ENCODE assay signal across 8 mouse cellular contexts in the genomic region with DNA sequence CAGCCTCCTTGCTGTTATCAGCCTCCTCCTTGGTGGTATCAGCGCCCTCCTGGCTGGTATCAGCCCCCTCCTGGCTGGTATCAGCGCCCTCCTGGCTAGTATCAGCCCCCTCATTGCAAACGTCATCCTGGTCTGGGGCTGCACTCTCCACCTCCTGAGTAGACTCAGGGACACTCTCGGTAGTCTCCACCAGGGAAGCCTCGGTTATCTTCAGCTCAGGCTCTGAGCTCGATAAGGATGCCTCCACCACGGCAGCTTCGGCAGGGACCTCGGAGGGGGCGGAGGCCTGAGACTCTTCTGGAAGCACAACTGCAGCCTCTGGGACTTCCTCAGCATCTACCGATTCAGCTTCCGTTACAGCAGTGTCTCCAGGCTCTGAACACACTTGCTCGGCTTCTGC. TPM values are rescaled to one million over a fixed set of nuclear protein-coding genes. Genes with fewer than 3 reads are reported as not detected.
DNase-seq lines count a peak whose midpoint lies in the region; ATAC-seq and TF ChIP-seq lines count a peak whose summit lies in the region.

No protein-coding gene starts in this region.

- WGBS in spleen, adult 2 months = 7% methylated on average over 13 of the region's 13 CpGs
- 9% methylated on average over 13 of the region's 13 CpGs for WGBS in forebrain, embryonic 16.5 days
- 3% methylated on average over 13 of the region's 13 CpGs for WGBS in liver, embryonic 16.5 days (ENCODE audit: insufficient replicate concordance)
- 9% methylated on average over 13 of the region's 13 CpGs for WGBS in stomach, postnatal 0 days

- no peak for TF ChIP-seq POLR2A in spleen, adult 2 months (IDR thresholded peaks at IDR 0.05; ENCODE audit: low read depth, low read length)

- no peak for TF ChIP-seq CTCF in spleen, adult 2 months (IDR thresholded peaks at IDR 0.05; ENCODE audit: extremely low read depth, insufficient read depth, insufficient read length, insufficient replicate concordance)
- TF ChIP-seq CTCF in stomach, postnatal 0 days (IDR thresholded peaks at IDR 0.05; ENCODE audit: low read depth) = no peak

- peak overlapping the region; percentile 39; the same call in 1 of the 2 replicates for H3K9ac ChIP-seq in forebrain, embryonic 16.5 days (replicated peaks; ENCODE audit: low read depth, low read length)
- peak overlapping the region; percentile 42 for H3K9ac ChIP-seq in liver, embryonic 16.5 days (ENCODE audit: low read depth, low read length)
- H3K9ac ChIP-seq in stomach, postnatal 0 days (ENCODE audit: low read length) = no peak overlapping the region

- no peak for TF ChIP-seq EP300 in stomach, postnatal 0 days (optimal IDR thresholded peaks at IDR 0.05)

- ATAC-seq in forebrain, embryonic 16.5 days = no peak
- peak; percentile 98 for ATAC-seq in liver, embryonic 16.5 days (ENCODE audit: low read depth)
- ATAC-seq in stomach, postnatal 0 days (ENCODE audit: low FRiP score, low TSS enrichment) = no peak

- H3K9me3 ChIP-seq in forebrain, embryonic 16.5 days (ENCODE audit: control insufficient read depth, low read length) = no peaks in the 10 kb centered on the region
- H3K9me3 ChIP-seq in liver, embryonic 16.5 days (replicated peaks; ENCODE audit: control insufficient read depth, low read length) = no peaks in the 10 kb centered on the region
- no peaks in the 10 kb centered on the region for H3K9me3 ChIP-seq in stomach, postnatal 0 days (ENCODE audit: control insufficient read depth, low read length)

- peak overlapping the region; percentile 29 for H3K4me2 ChIP-seq in forebrain, embryonic 16.5 days (ENCODE audit: low read length)
- peak overlapping the region; percentile 66 for H3K4me2 ChIP-seq in liver, embryonic 16.5 days (ENCODE audit: low read depth, low read length)
- H3K4me2 ChIP-seq in stomach, postnatal 0 days (replicated peaks; ENCODE audit: low read depth) = peak overlapping the region; percentile 23

- DNase-seq in spleen, adult 2 months (ENCODE audit: low read depth in 1 of 2, low spot score in 2 of 2) = no peak
- no peak for DNase-seq in spleen, adult 12 weeks (ENCODE audit: low spot score)
- no peak for DNase-seq in stomach, postnatal 0 days (ENCODE audit: low spot score)
- DNase-seq in yolk sac, embryonic 10.5 days (ENCODE audit: low spot score) = no peak
- no peak for DNase-seq in frontal cortex, adult 2 months (ENCODE audit: extremely low spot score in 1 of 2, low spot score in 1 of 2)
- DNase-seq in lung, postnatal 4 days = no peak

- H3K27me3 ChIP-seq in spleen, adult 2 months (ENCODE audit: control insufficient read depth, insufficient read depth, low read length) = no peaks in the 10 kb centered on the region
- H3K27me3 ChIP-seq in forebrain, embryonic 16.5 days (replicated peaks; ENCODE audit: control insufficient read depth, insufficient read depth, low read length) = no peaks in the 10 kb centered on the region
- no peaks in the 10 kb centered on the region for H3K27me3 ChIP-seq in liver, embryonic 16.5 days (ENCODE audit: control insufficient read depth, insufficient read depth, low read depth, low read length)
- no peaks in the 10 kb centered on the region for H3K27me3 ChIP-seq in stomach, postnatal 0 days (ENCODE audit: control insufficient read depth, insufficient read depth, low read length)

- H3K27ac ChIP-seq in spleen, adult 2 months (ENCODE audit: insufficient read depth, low read length) = no peak overlapping the region
- H3K27ac ChIP-seq in forebrain, embryonic 16.5 days (ENCODE audit: low read length) = no peak overlapping the region
- H3K27ac ChIP-seq in liver, embryonic 16.5 days (ENCODE audit: low read length) = peak overlapping the region; percentile 49
- no peak overlapping the region for H3K27ac ChIP-seq in stomach, postnatal 0 days (replicated peaks)

- no peaks in the 10 kb centered on the region for H3K36me3 ChIP-seq in spleen, adult 2 months (ENCODE audit: control insufficient read depth, insufficient read depth, low read length)
- H3K36me3 ChIP-seq in forebrain, embryonic 16.5 days (ENCODE audit: control insufficient read depth, insufficient read depth) = no peaks in the 10 kb centered on the region
- H3K36me3 ChIP-seq in liver, embryonic 16.5 days (ENCODE audit: control insufficient read depth, insufficient read depth) = no peaks in the 10 kb centered on the region
- H3K36me3 ChIP-seq in stomach, postnatal 0 days (ENCODE audit: control insufficient read depth, insufficient read depth, low read length) = no peaks in the 10 kb centered on the region

- peak overlapping the region; percentile 9; the same call in 1 of the 2 replicates for H3K4me3 ChIP-seq in spleen, adult 2 months (ENCODE audit: extremely low read depth, insufficient read depth, insufficient read length)
- no peak overlapping the region for H3K4me3 ChIP-seq in forebrain, embryonic 16.5 days (replicated peaks; ENCODE audit: low read length)
- peak overlapping the region; percentile 50 for H3K4me3 ChIP-seq in liver, embryonic 16.5 days (ENCODE audit: low read depth, low read length)
- H3K4me3 ChIP-seq in stomach, postnatal 0 days (ENCODE audit: low read depth, low read length) = no peak overlapping the region

- peaks cover 3% of the 10 kb centered on the region for H3K4me1 ChIP-seq in spleen, adult 2 months (ENCODE audit: control insufficient read depth, insufficient read depth, insufficient read length)
- H3K4me1 ChIP-seq in forebrain, embryonic 16.5 days (replicated peaks; ENCODE audit: control insufficient read depth, insufficient read depth, low read length) = no peaks in the 10 kb centered on the region; the same call in 1 of the 2 replicates
- peaks cover 31% of the 10 kb centered on the region for H3K4me1 ChIP-seq in liver, embryonic 16.5 days (ENCODE audit: control insufficient read depth, low read depth, low read length)
- H3K4me1 ChIP-seq in stomach, postnatal 0 days (replicated peaks; ENCODE audit: control insufficient read depth, insufficient read depth) = no peaks in the 10 kb centered on the region; the same call in 1 of the 2 replicates

RNA-seq across cellular contexts. Expression of gene Mgarp, which starts 7.6 kb away (rescaled TPM):
- 0.36 TPM in 2 replicates for polyA plus RNA-seq in spleen, adult 2 months (2012; rRNA removed)
- 0.44 and 1.4 TPM in 2 replicates for polyA plus RNA-seq in forebrain, embryonic 16.5 days (2015; fragmentation: Nextera tagmentation; extraction: Ambion mirVana)
- 3.0 TPM in 2 replicates for polyA plus RNA-seq in liver, embryonic 16.5 days (2015; fragmentation: Nextera tagmentation; extraction: Ambion mirVana)
- 0.73 and 0.82 TPM in 2 replicates for polyA plus RNA-seq in stomach, postnatal 0 days (2015; fragmentation: Nextera tagmentation; extraction: Ambion mirVana)
- polyA plus RNA-seq in frontal cortex, adult 2 months (2012; rRNA removed) = 0.06 and 0.08 TPM in 2 replicates

RNA-seq across cellular contexts. Expression of gene Ndufc1, which starts 19.9 kb away (rescaled TPM):
- 35.6 and 44.9 TPM in 2 replicates for polyA plus RNA-seq in spleen, adult 2 months (2012; rRNA removed)
- polyA plus RNA-seq in forebrain, embryonic 16.5 days (2015; fragmentation: Nextera tagmentation; extraction: Ambion mirVana) = 619 and 639 TPM in 2 replicates
- 397 and 419 TPM in 2 replicates for polyA plus RNA-seq in liver, embryonic 16.5 days (2015; fragmentation: Nextera tagmentation; extraction: Ambion mirVana)
- 884 and 979 TPM in 2 replicates for polyA plus RNA-seq in stomach, postnatal 0 days (2015; fragmentation: Nextera tagmentation; extraction: Ambion mirVana)
- 500 and 520 TPM in 2 replicates for polyA plus RNA-seq in frontal cortex, adult 2 months (2012; rRNA removed)

RNA-seq across cellular contexts. Expression of gene Naa15, which starts 26.0 kb away (rescaled TPM):
- 1.7 and 2.1 TPM in 2 replicates for polyA plus RNA-seq in spleen, adult 2 months (2012; rRNA removed)
- 49.9 and 56.5 TPM in 2 replicates for polyA plus RNA-seq in forebrain, embryonic 16.5 days (2015; fragmentation: Nextera tagmentation; extraction: Ambion mirVana)
- 15.3 and 16.3 TPM in 2 replicates for polyA plus RNA-seq in liver, embryonic 16.5 days (2015; fragmentation: Nextera tagmentation; extraction: Ambion mirVana)
- 16.3 and 19.0 TPM in 2 replicates for polyA plus RNA-seq in stomach, postnatal 0 days (2015; fragmentation: Nextera tagmentation; extraction: Ambion mirVana)
- 22.3 and 22.8 TPM in 2 replicates for polyA plus RNA-seq in frontal cortex, adult 2 months (2012; rRNA removed)

RNA-seq across cellular contexts. Expression of gene Elf2, which starts 48.4 kb away (rescaled TPM):
- 36.6 and 45.7 TPM in 2 replicates for polyA plus RNA-seq in spleen, adult 2 months (2012; rRNA removed)
- 46.2 and 54.9 TPM in 2 replicates for polyA plus RNA-seq in forebrain, embryonic 16.5 days (2015; fragmentation: Nextera tagmentation; extraction: Ambion mirVana)
- 19.0 and 20.0 TPM in 2 replicates for polyA plus RNA-seq in liver, embryonic 16.5 days (2015; fragmentation: Nextera tagmentation; extraction: Ambion mirVana)
- polyA plus RNA-seq in stomach, postnatal 0 days (2015; fragmentation: Nextera tagmentation; extraction: Ambion mirVana) = 32.4 and 36.3 TPM in 2 replicates
- 30.3 and 32.4 TPM in 2 replicates for polyA plus RNA-seq in frontal cortex, adult 2 months (2012; rRNA removed)

Comparison
In these comparisons a context has a peak if more than half of its experiments do, and no peak if none do; other contexts are left out.
1. H3K4me3 ChIP-seq: peak in spleen, adult 2 months (single experiment) and liver, embryonic 16.5 days (single experiment); none in forebrain, embryonic 16.5 days (single experiment) and stomach, postnatal 0 days (single experiment).
2. Peak in every context shown above with its lines, with median percentiles within 50 percentile points of each other: H3K4me2 ChIP-seq.